Mouse (Mus musculus): ENCODE results near the gene Clpsl2. TPM values are rescaled to one million over a fixed set of nuclear protein-coding genes. Genes with fewer than 3 reads are reported as not detected.

The Clpsl2 gene
- polyA plus RNA-seq, 1 experiment from 2014 or later: not detected

DNA sequence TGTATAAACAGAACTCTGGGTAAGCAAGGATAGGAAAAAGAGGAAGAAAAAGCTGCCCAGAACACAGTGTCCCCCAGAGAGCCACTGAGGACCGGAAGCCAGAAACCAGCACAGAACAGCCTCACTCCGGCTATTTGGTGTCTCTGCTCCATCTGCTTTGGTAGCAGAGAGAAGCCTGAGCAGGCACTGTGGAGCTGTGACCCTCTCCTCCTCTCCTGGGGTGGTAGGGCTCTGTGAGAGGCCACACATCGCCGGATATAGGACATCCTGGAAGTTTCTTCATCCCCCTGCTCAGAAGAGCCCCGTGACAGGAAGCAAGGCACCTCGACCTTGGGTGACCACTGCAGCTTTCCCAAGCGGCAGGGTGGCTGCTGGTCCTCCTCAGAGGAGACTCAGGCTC lies 35.4 kb upstream of the Clpsl2 start:
- Histone ChIP-seq H3K27ac (no peak overlapping the region), H3K4me2 (no peak overlapping the region), H3K4me3 (no peak overlapping the region), H3K36me3 (no peaks in the 10 kb centered on the region), H3K27me3 (peaks cover 4% of the 10 kb centered on the region; the same call in 1 of the 2 replicates), H3K9ac (no peak overlapping the region), H3K9me3 (no peaks in the 10 kb centered on the region), H3K4me1 (peaks cover 43% of the 10 kb centered on the region)
- no peak for ATAC-seq (ENCODE audit: insufficient number of reproducible peaks, insufficient read depth, low FRiP score, low TSS enrichment, low read depth)
- 62% methylated on average over 7 of the region's 7 CpGs for WGBS

DNA sequence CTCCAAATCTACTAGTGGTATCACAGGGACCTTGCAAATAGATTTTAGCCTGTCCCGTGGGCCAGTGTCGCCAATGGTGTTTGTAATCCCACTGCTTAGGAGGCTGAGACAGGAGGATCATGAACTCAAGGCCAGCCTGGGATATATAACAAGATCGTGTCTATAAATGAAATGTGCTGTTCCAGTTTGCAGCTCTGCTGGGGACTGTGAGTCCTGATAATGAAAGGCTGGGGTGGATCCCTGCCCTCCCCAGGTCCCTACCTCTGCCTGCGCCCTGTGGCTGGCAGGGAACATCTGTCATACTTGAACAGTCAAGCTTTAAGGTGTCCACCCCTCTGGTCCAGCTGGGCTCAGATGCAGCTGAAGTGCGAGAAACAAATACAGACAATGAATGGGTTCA lies 34.7 kb upstream of the Clpsl2 start:
- no peaks in the 10 kb centered on the region for H3K36me3 ChIP-seq
- H3K9me3 ChIP-seq: no peaks in the 10 kb centered on the region
- WGBS: 82% methylated on average over 5 of the region's 5 CpGs
- no peak overlapping the region for H3K4me2 ChIP-seq
- ATAC-seq (ENCODE audit: insufficient number of reproducible peaks, insufficient read depth, low FRiP score, low TSS enrichment, low read depth): no peak
- H3K9ac ChIP-seq: no peak overlapping the region
- H3K27me3 ChIP-seq: peaks cover 4% of the 10 kb centered on the region; the same call in 1 of the 2 replicates
- no peak overlapping the region for H3K4me3 ChIP-seq
- peaks cover 44% of the 10 kb centered on the region for H3K4me1 ChIP-seq
- no peak overlapping the region for H3K27ac ChIP-seq

DNA sequence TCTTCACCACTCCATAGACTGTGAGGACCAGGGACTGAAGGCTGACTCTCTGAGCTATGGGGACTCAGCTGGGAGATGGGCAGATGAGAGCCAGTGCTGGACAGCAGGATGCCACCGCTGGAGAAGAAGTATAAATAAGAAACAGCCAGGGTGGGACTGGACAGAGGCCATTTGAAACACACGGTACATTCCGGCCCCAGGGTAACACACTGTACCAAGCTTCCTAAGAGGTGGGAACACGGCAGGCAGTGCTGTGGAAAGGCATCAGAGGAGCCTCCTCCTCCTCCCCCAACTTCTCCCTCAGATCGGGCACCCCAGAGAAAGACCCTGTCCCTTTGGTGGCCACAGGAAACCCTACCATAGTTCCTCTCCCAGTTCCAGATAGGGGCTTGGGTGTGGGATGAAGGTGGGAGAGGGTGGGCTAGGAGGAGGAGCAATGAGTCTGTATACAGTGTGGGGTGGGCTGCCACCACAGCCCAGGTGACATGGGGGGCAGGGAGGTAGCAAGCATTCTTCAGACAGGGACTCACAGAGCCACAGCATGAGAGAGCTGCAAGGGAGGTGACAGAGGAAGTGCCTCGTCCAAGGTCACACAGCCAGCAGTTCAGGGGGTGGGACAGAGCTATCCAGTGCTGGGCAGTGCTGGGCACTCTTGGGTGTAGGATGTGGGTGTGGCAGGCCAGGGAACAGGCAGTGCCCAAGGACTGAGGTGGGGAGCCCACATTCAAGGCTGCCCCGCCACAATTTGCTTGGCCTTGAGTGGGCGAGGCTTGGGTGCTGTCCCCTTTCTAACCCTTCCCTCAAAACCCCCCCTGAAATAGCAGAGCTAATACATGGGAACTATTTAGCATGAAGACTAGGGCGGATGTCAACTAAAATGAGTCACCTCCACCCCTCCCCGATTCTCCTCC lies 33.5 kb upstream of the Clpsl2 start:
- Histone ChIP-seq H3K9me3 (no peaks in the 10 kb centered on the region), H3K9ac (no peak overlapping the region), H3K4me2 (no peak overlapping the region), H3K27ac (no peak overlapping the region), H3K27me3 (peaks cover 6% of the 10 kb centered on the region; the same call in 1 of the 2 replicates), H3K4me3 (no peak overlapping the region), H3K36me3 (no peaks in the 10 kb centered on the region), H3K4me1 (peaks cover 37% of the 10 kb centered on the region)
- 58% methylated on average over 10 of the region's 10 CpGs for WGBS
- ATAC-seq (ENCODE audit: insufficient number of reproducible peaks, insufficient read depth, low FRiP score, low TSS enrichment, low read depth): no peak

DNA sequence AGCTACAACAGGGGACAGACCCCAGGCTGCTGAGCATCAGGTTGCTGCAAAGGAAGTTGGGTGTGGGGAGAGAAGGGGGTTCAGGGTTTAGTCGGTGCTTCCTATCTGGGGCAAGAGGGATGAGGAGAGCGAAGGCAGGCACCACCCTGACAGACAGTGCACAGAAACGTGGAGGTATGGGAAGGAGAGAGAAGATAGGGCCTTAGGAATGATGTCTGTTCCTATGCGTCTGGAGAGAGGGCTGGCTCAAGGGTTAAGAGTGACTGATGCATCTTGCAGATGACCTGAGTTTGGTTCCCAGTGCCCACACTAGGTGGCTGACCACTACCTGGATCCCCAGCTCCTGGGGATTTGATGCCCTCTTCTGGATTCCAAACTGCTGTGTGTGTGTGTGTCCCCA lies 32.3 kb upstream of the Clpsl2 start:
- WGBS: 67% methylated on average over 4 of the region's 4 CpGs
- H3K4me3 ChIP-seq: no peak overlapping the region; the same call in 1 of the 2 replicates

DNA sequence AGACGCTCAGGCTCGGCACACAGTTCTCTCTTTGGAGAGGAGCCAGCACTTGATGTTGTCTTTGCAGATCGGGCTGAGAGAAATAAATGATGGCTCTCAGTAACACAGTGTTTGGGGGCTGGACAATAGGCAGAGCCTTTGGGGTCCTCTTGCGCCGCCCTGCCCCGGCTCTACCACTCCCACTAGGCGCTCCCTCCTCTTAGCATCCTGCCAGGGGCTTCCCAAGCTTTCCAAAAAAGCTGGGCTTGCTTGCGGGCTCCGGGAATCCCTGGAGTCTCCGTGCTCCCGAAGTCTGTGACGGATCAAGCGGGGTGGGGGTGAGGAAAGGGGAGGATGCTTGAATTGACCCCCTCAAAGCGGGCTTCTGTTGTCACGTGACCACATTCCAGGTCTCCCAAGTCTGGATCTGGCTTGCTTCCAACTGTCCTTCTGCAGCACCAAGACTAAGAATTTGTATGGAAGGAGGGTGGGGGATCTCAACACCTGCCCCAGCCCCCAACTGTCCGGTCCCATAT lies 31.7 kb upstream of the Clpsl2 start, which contains the start of gene Fkbp5:
Gene Fkbp5, minus strand, starts transcription at position 87 of the 515 bp plus-strand sequence.
- Histone ChIP-seq H3K4me1 (peaks cover 37% of the 10 kb centered on the region), H3K9ac (peak within 1 kb of the TSS; percentile 62), H3K4me3 (peak within 1 kb of the TSS; percentile 50), H3K9me3 (no peaks in the 10 kb centered on the region), H3K36me3 (no peaks in the 10 kb centered on the region), H3K27me3 (peaks cover 12% of the 10 kb centered on the region; the same call in 1 of the 2 replicates), H3K4me2 (peak within 1 kb of the TSS; percentile 91), H3K27ac (peak within 1 kb of the TSS; percentile 86)
- 0 out of 2 replicates have a peak, but pooled peaks have one; percentile 12 for ATAC-seq (ENCODE audit: insufficient number of reproducible peaks, insufficient read depth, low FRiP score, low TSS enrichment, low read depth)
- WGBS: under 1% methylated on average over 16 of the region's 16 CpGs

More for the DNA sequence above, 32.3 kb upstream of the Clpsl2 start:
- no peaks in the 10 kb centered on the region for H3K36me3 ChIP-seq
- no peaks in the 10 kb centered on the region for H3K9me3 ChIP-seq
- H3K27me3 ChIP-seq: peaks cover 12% of the 10 kb centered on the region; the same call in 1 of the 2 replicates
- ATAC-seq (ENCODE audit: insufficient number of reproducible peaks, insufficient read depth, low FRiP score, low TSS enrichment, low read depth): no peak
- H3K4me1 ChIP-seq: peaks cover 33% of the 10 kb centered on the region
- peak overlapping the region; percentile 62; the same call in 1 of the 2 replicates for H3K9ac ChIP-seq
- H3K4me2 ChIP-seq: peak overlapping the region; percentile 91
- no peak overlapping the region for H3K27ac ChIP-seq

DNA sequence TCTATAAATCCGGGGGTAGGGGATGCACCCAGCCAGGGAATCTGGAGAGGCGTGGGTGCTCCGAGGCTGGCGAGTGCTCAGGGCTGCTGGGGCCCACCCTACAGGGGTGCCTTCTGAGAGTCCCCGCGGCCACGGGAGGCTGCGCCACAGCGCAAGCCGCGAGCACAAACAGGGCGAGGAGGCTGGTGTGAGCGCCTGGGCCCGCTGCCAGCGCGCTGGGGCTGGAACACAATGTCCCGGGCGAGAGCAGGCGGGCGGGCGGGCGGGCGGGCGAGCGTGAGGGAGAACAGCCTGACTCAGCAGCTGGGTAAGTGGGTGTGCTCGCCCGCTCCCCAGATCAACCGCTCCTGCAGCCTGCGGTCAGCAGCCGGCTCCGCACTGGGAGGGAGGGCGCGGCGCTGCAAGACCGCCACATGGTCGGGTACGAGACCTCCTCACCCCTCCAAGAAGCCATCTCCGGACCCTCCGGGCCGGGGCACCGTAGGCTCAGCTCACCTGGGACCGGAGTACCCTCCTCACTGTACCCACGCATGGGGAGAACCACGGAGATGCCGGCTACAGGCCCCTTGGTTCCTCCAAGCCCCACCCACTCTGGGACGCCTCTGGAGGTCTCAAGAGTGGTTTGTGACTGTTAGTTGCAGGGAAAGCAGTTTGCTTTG lies 31.1 kb upstream of the Clpsl2 start:
- peaks cover 33% of the 10 kb centered on the region for H3K4me1 ChIP-seq
- H3K27ac ChIP-seq: peak overlapping the region; percentile 86
- peaks cover 12% of the 10 kb centered on the region; the same call in 1 of the 2 replicates for H3K27me3 ChIP-seq
- peak overlapping the region; percentile 62 for H3K9ac ChIP-seq
- peak overlapping the region; percentile 50 for H3K4me3 ChIP-seq
- ATAC-seq (ENCODE audit: insufficient number of reproducible peaks, insufficient read depth, low FRiP score, low TSS enrichment, low read depth): peak; percentile 78
- no peaks in the 10 kb centered on the region for H3K36me3 ChIP-seq
- peak overlapping the region; percentile 91 for H3K4me2 ChIP-seq
- 0% methylated on average over 41 of the region's 46 CpGs for WGBS
- no peaks in the 10 kb centered on the region for H3K9me3 ChIP-seq

DNA sequence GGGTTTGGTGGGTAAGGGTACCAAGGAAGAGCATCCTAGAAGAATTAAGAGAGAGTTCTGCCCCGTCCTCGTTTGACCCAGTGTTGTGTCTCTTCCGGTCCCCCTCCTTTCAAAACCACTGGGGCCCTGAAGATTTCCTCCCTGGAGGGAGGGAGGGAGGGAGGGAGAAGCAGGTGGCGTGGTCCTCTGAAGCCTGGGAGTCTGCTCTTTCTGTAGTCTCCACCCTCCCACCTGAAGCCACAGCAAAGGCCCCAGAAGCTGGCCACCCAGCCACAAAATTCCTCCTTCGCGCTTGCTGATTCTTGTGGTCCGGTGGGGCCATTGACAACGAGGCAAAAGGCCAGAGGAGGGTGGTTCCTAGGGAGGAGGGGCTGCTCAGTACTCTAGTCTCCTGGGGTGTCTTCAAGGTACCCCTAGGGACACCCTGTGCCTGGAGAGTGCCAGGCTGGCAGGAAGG lies 30.6 kb upstream of the Clpsl2 start:
- WGBS: 20% methylated on average over 8 of the region's 8 CpGs
- peak overlapping the region; percentile 62 for H3K9ac ChIP-seq

DNA sequence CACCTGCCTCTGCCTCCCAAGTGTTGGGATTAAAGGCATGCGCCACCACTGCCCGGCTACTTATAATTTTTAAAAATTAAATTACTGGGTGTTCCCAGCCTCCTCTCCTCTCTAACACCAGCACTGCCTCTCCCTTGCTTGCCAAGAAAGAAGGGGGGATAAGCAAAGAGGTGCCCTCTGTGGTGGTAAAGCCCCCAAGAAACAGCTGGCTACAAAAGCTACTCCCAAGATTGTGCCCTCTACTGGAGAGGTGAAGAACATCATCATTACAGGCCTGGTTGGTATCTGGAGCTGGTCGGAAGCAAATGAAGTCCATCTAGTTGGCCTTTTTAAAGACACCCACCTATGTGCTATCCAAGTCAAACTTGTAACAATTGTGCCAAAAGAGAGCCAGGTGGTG lies 29.4 kb upstream of the Clpsl2 start:
- Histone ChIP-seq H3K27me3 (peaks cover 12% of the 10 kb centered on the region; the same call in 1 of the 2 replicates), H3K27ac (no peak overlapping the region), H3K4me1 (peaks cover 46% of the 10 kb centered on the region), H3K4me3 (no peak overlapping the region), H3K9me3 (no peaks in the 10 kb centered on the region), H3K36me3 (no peaks in the 10 kb centered on the region), H3K4me2 (no peak overlapping the region), H3K9ac (no peak overlapping the region)
- 89% methylated on average over 3 of the region's 3 CpGs for WGBS
- ATAC-seq (ENCODE audit: insufficient number of reproducible peaks, insufficient read depth, low FRiP score, low TSS enrichment, low read depth): no peak

More for the DNA sequence above, 30.6 kb upstream of the Clpsl2 start:
- Histone ChIP-seq H3K27me3 (peaks cover 12% of the 10 kb centered on the region; the same call in 1 of the 2 replicates), H3K9me3 (no peaks in the 10 kb centered on the region), H3K27ac (peak overlapping the region; percentile 86), H3K4me3 (peak overlapping the region; percentile 50), H3K4me1 (peaks cover 38% of the 10 kb centered on the region), H3K36me3 (no peaks in the 10 kb centered on the region), H3K4me2 (peak overlapping the region; percentile 91)
- ATAC-seq (ENCODE audit: insufficient number of reproducible peaks, insufficient read depth, low FRiP score, low TSS enrichment, low read depth): no peak

DNA sequence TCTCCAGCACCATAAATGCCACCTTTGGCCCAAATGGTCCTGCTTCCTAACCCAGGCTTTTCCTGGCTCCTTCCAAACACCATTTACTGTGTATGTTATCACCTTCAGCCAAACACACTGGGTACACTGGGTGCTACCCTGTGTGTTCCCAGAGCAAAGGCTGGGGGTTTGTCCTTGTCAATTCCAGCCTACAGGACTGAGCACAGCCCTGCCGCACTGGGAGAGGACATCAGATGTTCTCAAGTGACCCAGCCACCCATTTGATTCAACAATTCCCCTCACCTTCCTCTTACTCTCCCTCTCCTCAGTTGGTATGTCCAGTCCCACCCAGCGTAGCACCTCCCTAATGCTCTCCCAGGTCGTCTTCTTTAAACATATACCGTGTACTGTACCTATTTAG lies 28.6 kb upstream of the Clpsl2 start:
- Histone ChIP-seq H3K27me3 (peaks cover 12% of the 10 kb centered on the region; the same call in 1 of the 2 replicates), H3K27ac (no peak overlapping the region), H3K4me3 (no peak overlapping the region), H3K9me3 (no peaks in the 10 kb centered on the region), H3K4me1 (peaks cover 46% of the 10 kb centered on the region), H3K9ac (no peak overlapping the region), H3K36me3 (no peaks in the 10 kb centered on the region), H3K4me2 (no peak overlapping the region)
- ATAC-seq (ENCODE audit: insufficient number of reproducible peaks, insufficient read depth, low FRiP score, low TSS enrichment, low read depth): no peak
- 81% methylated on average over 4 of the region's 4 CpGs for WGBS

DNA sequence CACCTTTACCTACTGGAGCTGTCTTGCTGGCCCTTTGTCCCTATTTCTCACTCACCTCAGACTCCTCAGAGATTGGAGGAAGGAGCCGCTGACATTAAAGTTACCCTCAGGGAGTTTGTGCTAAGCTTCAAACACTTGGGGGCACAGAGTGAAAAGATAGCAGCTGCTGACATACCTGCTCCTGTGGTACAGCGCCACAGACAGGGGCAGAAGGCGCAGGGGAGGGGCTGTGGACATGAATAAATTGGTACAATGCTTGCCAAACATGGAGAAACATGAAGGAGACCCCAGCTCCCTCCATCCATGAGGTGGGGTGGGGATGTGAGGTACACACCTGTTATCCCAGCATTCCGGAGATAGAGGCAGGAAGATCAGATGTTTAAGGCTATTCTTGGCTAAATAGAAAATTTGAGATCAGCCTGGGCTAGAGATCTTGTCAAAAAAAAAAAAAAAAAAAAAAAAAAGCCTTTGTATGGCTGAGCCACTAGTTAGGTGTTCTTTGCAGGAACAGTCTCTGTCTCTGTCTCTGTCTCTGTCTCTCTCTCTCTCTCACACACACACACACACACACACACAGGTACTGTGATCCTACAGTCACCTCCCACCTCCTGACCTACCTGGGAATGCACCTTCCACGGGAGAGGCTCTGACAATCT lies 28.0 kb upstream of the Clpsl2 start:
- no peaks in the 10 kb centered on the region for H3K36me3 ChIP-seq

DNA sequence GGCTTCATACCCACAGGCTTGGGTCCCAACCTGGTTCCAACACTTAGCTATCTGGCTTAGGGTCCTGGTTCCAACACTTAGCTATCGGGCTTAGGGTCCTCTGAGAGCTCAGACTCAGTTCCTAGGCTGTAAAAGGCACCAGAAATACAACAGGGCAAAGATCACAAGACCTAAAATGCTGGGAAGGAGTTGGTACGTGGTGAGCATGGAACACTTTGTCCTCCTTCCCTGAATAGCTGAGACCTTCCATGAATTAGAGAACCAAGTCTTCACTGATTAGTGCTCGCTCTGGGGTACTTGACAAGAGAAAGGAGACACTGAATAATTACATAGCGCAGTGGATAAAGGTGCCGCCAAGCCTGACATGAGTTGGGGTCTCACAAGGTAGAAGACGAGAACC lies 27.3 kb upstream of the Clpsl2 start:
- Histone ChIP-seq H3K36me3 (no peaks in the 10 kb centered on the region), H3K9me3 (no peaks in the 10 kb centered on the region), H3K4me2 (peak overlapping the region; percentile 95), H3K4me1 (peaks cover 44% of the 10 kb centered on the region), H3K9ac (peak overlapping the region; percentile 22; the same call in 1 of the 2 replicates), H3K27me3 (peaks cover 8% of the 10 kb centered on the region; the same call in 1 of the 2 replicates), H3K27ac (no peak overlapping the region), H3K4me3 (peak overlapping the region; percentile 69)
- no peak for ATAC-seq (ENCODE audit: insufficient number of reproducible peaks, insufficient read depth, low FRiP score, low TSS enrichment, low read depth)
- 35% methylated on average over 6 of the region's 6 CpGs for WGBS

More for the DNA sequence above, 28.0 kb upstream of the Clpsl2 start:
- peaks cover 8% of the 10 kb centered on the region; the same call in 1 of the 2 replicates for H3K27me3 ChIP-seq
- ATAC-seq (ENCODE audit: insufficient number of reproducible peaks, insufficient read depth, low FRiP score, low TSS enrichment, low read depth): no peak
- WGBS: 68% methylated on average over 5 of the region's 5 CpGs
- H3K4me1 ChIP-seq: peaks cover 46% of the 10 kb centered on the region
- H3K9ac ChIP-seq: no peak overlapping the region
- no peak overlapping the region for H3K4me2 ChIP-seq
- no peak overlapping the region for H3K27ac ChIP-seq
- no peaks in the 10 kb centered on the region for H3K9me3 ChIP-seq
- H3K4me3 ChIP-seq: no peak overlapping the region
